Mouse (Mus musculus): ENCODE results near the gene Ltbr.

GRCm38 (mm10) chr6:125313546-125314230, at the start of gene Ltbr:
- no peak for TF ChIP-seq POLR2A (IDR thresholded peaks at IDR 0.05; ENCODE audit: low read depth, low read length)
- TF ChIP-seq MXI1 (IDR thresholded peaks at IDR 0.05; ENCODE audit: low read depth, low read length) = no peak
- no peak for TF ChIP-seq CTCF (conservative IDR thresholded peaks at IDR 0.05 in 1 of 2, IDR thresholded peaks at IDR 0.05 in 1 of 2; ENCODE audit: low read depth in 2 of 2, low read length in 2 of 2)
- no peak for TF ChIP-seq USF2 (conservative IDR thresholded peaks at IDR 0.05; ENCODE audit: low read depth, low read length)

All from CH12.LX (cell line).